Mouse (Mus musculus) CH12.LX (cell line): ENCODE measurements around the gene Mmp17. TPM values are rescaled to one million over a fixed set of nuclear protein-coding genes. Genes with fewer than 3 reads are reported as not detected.

Source experiments
- DNase-seq: peaks from one replicate; pipeline ENCODE4 v3.0.0-alpha.2; 2013; ENCODE audit errors: extremely low read depth
- H3K27ac ChIP-seq: 2 replicates; pipeline ENCODE4 v1.5.1; 2012; ENCODE audit warnings: low read depth, mild to moderate bottlenecking, control low read depth, moderate library complexity; ENCODE audit not compliant: insufficient read depth
- H3K27me3 ChIP-seq: replicated peaks from 2 replicates; pipeline ENCODE3; 2012; ENCODE audit warnings: inconsistent platforms
- H3K36me3 ChIP-seq, 2 experiments: replicated peaks in 1 of 2; 2 replicates each; pipeline versions ENCODE3 to v1.6.1; 2012; ENCODE audit warnings: inconsistent platforms in 1 of 2, low read length in 1 of 2, mild to moderate bottlenecking in 1 of 2, mixed read lengths in 1 of 2, moderate library complexity in 1 of 2; ENCODE audit not compliant: control insufficient read depth in 1 of 2, insufficient read depth in 1 of 2
- H3K4me1 ChIP-seq, 2 experiments: 2 replicates each; pipeline ENCODE4 v1.6.1; 2012; ENCODE audit warnings: inconsistent platforms in 1 of 2, moderate library complexity in 1 of 2; ENCODE audit not compliant: insufficient read depth in 2 of 2, control insufficient read depth in 1 of 2
- H3K4me2 ChIP-seq: 2 replicates; pipeline ENCODE4 v1.6.1; 2012; ENCODE audit warnings: low read depth, mild to moderate bottlenecking, control low read depth; ENCODE audit not compliant: poor library complexity, insufficient read depth, severe bottlenecking
- H3K4me3 ChIP-seq, 3 experiments: fragments of 150-350 bp in 1 of 3; sonication (generic) in 1 of 3; replicated peaks in 1 of 3; 2 replicates each; pipeline versions ENCODE3 to v1.5.1; 2011 to 2012; ENCODE audit warnings: low read depth in 2 of 3, low read length in 2 of 3, mild to moderate bottlenecking in 2 of 3, moderate library complexity in 2 of 3, control low read depth in 1 of 3, improper control_type of control experiment in 1 of 3, inconsistent platforms in 1 of 3, mixed read lengths in 1 of 3; ENCODE audit not compliant: poor library complexity in 1 of 3
- H3K79me2 ChIP-seq: replicated peaks from 2 replicates; pipeline ENCODE4 v1.6.1; 2012; ENCODE audit warnings: mild to moderate bottlenecking, moderate library complexity; ENCODE audit not compliant: control insufficient read depth, poor library complexity, insufficient read depth, severe bottlenecking; ENCODE audit errors: extremely low read depth
- H3K9ac ChIP-seq: 2 replicates; pipeline ENCODE4 v1.6.1; 2012; ENCODE audit warnings: low read depth, mild to moderate bottlenecking, control low read depth, moderate library complexity; ENCODE audit not compliant: insufficient read depth
- H3K9me3 ChIP-seq: replicated peaks from 2 replicates; pipeline ENCODE3; 2012; ENCODE audit warnings: low read length, inconsistent platforms, mixed read lengths
- CHD1 ChIP-seq: IDR thresholded peaks from 2 replicates; pipeline ENCODE4 v1.6.1; 2012; ENCODE audit warnings: low read depth, low read length, improper control_type of control experiment, inconsistent platforms
- CHD2 ChIP-seq: IDR thresholded peaks from 2 replicates; pipeline ENCODE4 v1.6.1; 2011; ENCODE audit warnings: low read length, improper control_type of control experiment
- ELF1 ChIP-seq: IDR thresholded peaks from 2 replicates; pipeline ENCODE4 v1.6.1; 2014; ENCODE audit warnings: low read depth, mild to moderate bottlenecking, inconsistent platforms, low read length, improper control_type of control experiment
- EP300 ChIP-seq: IDR thresholded peaks from 2 replicates; pipeline ENCODE4 v1.6.1; 2011; ENCODE audit warnings: low read length, improper control_type of control experiment
- GABPA ChIP-seq: IDR thresholded peaks from 2 replicates; pipeline ENCODE4 v1.6.1; 2012; ENCODE audit warnings: low read depth, low read length, improper control_type of control experiment, inconsistent platforms; ENCODE audit not compliant: insufficient replicate concordance
- HCFC1 ChIP-seq: IDR thresholded peaks from 2 replicates; pipeline ENCODE4 v1.6.1; 2012; ENCODE audit warnings: low read depth, mild to moderate bottlenecking, inconsistent platforms, low read length, improper control_type of control experiment
- JUN ChIP-seq: IDR thresholded peaks from 2 replicates; pipeline ENCODE4 v1.6.1; 2011; ENCODE audit warnings: low read depth, mild to moderate bottlenecking, low read length, improper control_type of control experiment, moderate library complexity; ENCODE audit not compliant: insufficient read depth
- JUND ChIP-seq: conservative IDR thresholded peaks from 2 replicates; pipeline ENCODE4 v1.6.1; 2011; ENCODE audit warnings: low read depth, low read length, improper control_type of control experiment
- KAT2A ChIP-seq: IDR thresholded peaks from 2 replicates; pipeline ENCODE4 v1.6.1; 2012; ENCODE audit warnings: low read length, improper control_type of control experiment, inconsistent platforms; ENCODE audit not compliant: insufficient replicate concordance
- MAZ ChIP-seq: IDR thresholded peaks from 2 replicates; pipeline ENCODE4 v1.6.1; 2012; ENCODE audit warnings: low read depth, mild to moderate bottlenecking, inconsistent platforms, low read length, improper control_type of control experiment, moderate library complexity
- MYC ChIP-seq: IDR thresholded peaks from 2 replicates; pipeline ENCODE4 v1.6.1; 2011; ENCODE audit warnings: low read depth, mild to moderate bottlenecking, improper control_type of control experiment, low read length
- POLR2A ChIP-seq: IDR thresholded peaks from 2 replicates; pipeline ENCODE4 v1.6.1; 2011; ENCODE audit warnings: low read depth, mild to moderate bottlenecking, improper control_type of control experiment, low read length
- POLR2AphosphoS2 ChIP-seq: IDR thresholded peaks from 2 replicates; pipeline ENCODE4 v1.6.1; 2011; ENCODE audit warnings: low read depth, low read length, improper control_type of control experiment
- RAD21 ChIP-seq: IDR thresholded peaks from 2 replicates; pipeline ENCODE4 v1.6.1; 2011; ENCODE audit warnings: low read depth, mild to moderate bottlenecking, low read length, improper control_type of control experiment, moderate library complexity
- ZC3H11A ChIP-seq: IDR thresholded peaks from 2 replicates; pipeline ENCODE4 v1.6.1; 2012; ENCODE audit warnings: low read depth, mild to moderate bottlenecking, inconsistent platforms, low read length, improper control_type of control experiment
- dilution Hi-C: fragments of 300-500 bp; cut with MboI; formaldehyde crosslinking; loops from 2 replicates; pipeline ENCODE4 v1.14.3; 2020; ENCODE audit warnings: low sequenced_read_pairs; ENCODE audit not compliant: extremely low pct_unique_long_range_greater_than_20kb, extremely low pct_ligation_motif_present
- in situ Hi-C: fragments of 300-500 bp; cut with MboI; formaldehyde crosslinking; loops from 3 replicates; pipeline ENCODE4 v1.14.3; 2019; ENCODE audit warnings: low sequenced_read_pairs, low pct_ligation_motif_present, low pct_unique_long_range_greater_than_20kb, mixed read lengths
- polyA plus RNA-seq: library from polyadenylated mRNA; unstranded; fragments of >175 nt; gene quantifications from 2 replicates; pipeline ENCODE4 v1.2.1, GENCODE M21; 2012; ENCODE audit warnings: low read depth; ENCODE audit not compliant: insufficient read length
- total RNA-seq, 2 experiments: library from RNA; depleted of rRNA; stranded (reverse); fragments of 300-350 nt in 1 of 2; fragments of >200 nt in 1 of 2; gene quantifications; 2 replicates each; pipeline ENCODE4 v1.2.3; 2012 to 2014

The Mmp17 gene
- total and polyA plus RNA-seq, 3 experiments = 0.51 TPM; not detected in 2

- Histone ChIP-seq H3K79me2 (no peaks in the 10 kb centered on the region), H3K4me2 (no peak overlapping the region), H3K4me1 (0 out of 4 replicates have a peak, but pooled peaks cover 0 to 5% of the 10 kb centered on the region in 2 experiments), H3K9ac (no peak overlapping the region), H3K27me3 (peaks cover 45% of the 10 kb centered on the region), H3K27ac (no peak overlapping the region), H3K4me3 (no peak overlapping the region), H3K36me3 (no peaks in the 10 kb centered on the region), H3K9me3 (peaks cover 17% of the 10 kb centered on the region)
- TF ChIP-seq JUND (no peak), EP300 (no peak), KAT2A (no peak), POLR2AphosphoS2 (no peak), MAZ (no peak), ZC3H11A (no peak), RAD21 (no peak), HCFC1 (no peak), GABPA (no peak), MYC (no peak)
- dilution Hi-C loops = no loop called here
- no peak for DNase-seq
- in situ Hi-C loops = loop anchor here (10.0 kb wide), 1 partner anchor 515 kb away; no protein-coding TSS in a partner anchor
These were observed 3.9 kb upstream of the Mmp17 start for GRCm38 (mm10) chr5:129580046-129580445.

GRCm38 (mm10) chr5:129580572-129580971 is 3.4 kb upstream of the Mmp17 start:
- H3K4me3 ChIP-seq = no peak overlapping the region
- peaks cover 45% of the 10 kb centered on the region for H3K27me3 ChIP-seq
- in situ Hi-C loops = loop anchor here (10.0 kb wide), 1 partner anchor 516 kb away; no protein-coding TSS in a partner anchor
- dilution Hi-C loops = no loop called here
- no peaks in the 10 kb centered on the region for H3K36me3 ChIP-seq
- TF ChIP-seq JUN = no peak
- no peak for TF ChIP-seq POLR2A
- H3K9ac ChIP-seq = no peak overlapping the region
- H3K79me2 ChIP-seq = no peaks in the 10 kb centered on the region
- no peak for DNase-seq
- H3K4me2 ChIP-seq = no peak overlapping the region
- no peak overlapping the region for H3K27ac ChIP-seq
- H3K9me3 ChIP-seq = peaks cover 21% of the 10 kb centered on the region
- H3K4me1 ChIP-seq = 0 out of 4 replicates have a peak, but pooled peaks cover 0 to 5% of the 10 kb centered on the region in 2 experiments

- Histone ChIP-seq H3K4me1 (0 out of 4 replicates have a peak, but pooled peaks cover 0 to 2% of the 10 kb centered on the region in 2 experiments), H3K27me3 (peaks cover 45% of the 10 kb centered on the region), H3K9ac (no peak overlapping the region), H3K36me3 (no peaks in the 10 kb centered on the region), H3K27ac (no peak overlapping the region), H3K4me3 (no peak overlapping the region), H3K4me2 (no peak overlapping the region), H3K79me2 (no peaks in the 10 kb centered on the region), H3K9me3 (peaks cover 25% of the 10 kb centered on the region)
- dilution Hi-C loops (no loop called here), in situ Hi-C loops (loop anchor here (10.0 kb wide), 1 partner anchor 516 kb away; no protein-coding TSS in a partner anchor)
- DNase-seq = no peak
- TF ChIP-seq CHD1 (no peak), KAT2A (no peak), CHD2 (no peak), JUN (no peak), ELF1 (no peak), MAZ (no peak)
These were observed 3.0 kb upstream of the Mmp17 start for GRCm38 (mm10) chr5:129581015-129581414.
